Mouse (Mus musculus): ENCODE data around the gene Frmd4b.

DNA sequence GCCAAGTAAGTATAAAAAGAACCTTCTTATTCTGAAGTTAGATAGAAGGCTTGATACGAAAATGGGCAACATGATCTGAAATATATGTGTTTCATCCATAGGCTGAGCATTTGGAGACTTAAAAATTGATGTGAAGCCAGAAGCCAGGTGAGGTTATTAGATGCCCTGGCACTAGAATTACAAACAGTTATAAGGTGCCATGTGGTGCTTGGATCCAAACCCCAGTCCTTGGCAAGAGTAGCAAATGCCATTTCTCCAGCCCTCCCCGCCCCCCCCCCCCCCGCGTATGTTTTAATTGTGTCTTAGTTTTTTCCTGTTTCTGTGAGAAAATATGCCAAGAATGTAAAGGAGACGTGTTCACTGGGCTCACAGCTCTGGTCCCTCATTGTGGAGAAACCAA is 45.1 kb downstream of the Frmd4b start:
- TF ChIP-seq CTCF (IDR thresholded peaks at IDR 0.05; ENCODE audit: extremely low read depth, insufficient read length, insufficient replicate concordance, low read depth, low read length) (no peak), POLR2A (IDR thresholded peaks at IDR 0.05; ENCODE audit: low read depth, low read length) (no peak)

All from small intestine, adult 2 months (tissue).